Comparison of ENCODE assay signal across 15 mouse cellular contexts in genomic region chr13:28859829-28860427, GRCm38 (mm10).
DNase-seq lines count a peak whose midpoint lies in the region; ATAC-seq and TF ChIP-seq lines count a peak whose summit lies in the region.
"Had no signal": no experiment of that assay in that cellular context is flagged by ENCODE, and none has a peak within 500 bp of the region (broad histone marks: within the 10 kb centered on the region; RNA-seq: fewer than 3 reads in every experiment).

No protein-coding gene starts in this region.

- H3K9ac ChIP-seq in hindbrain, embryonic 14.5 days: no peak overlapping the region
- no peak overlapping the region for H3K9ac ChIP-seq in hindbrain, embryonic 11.5 days (ENCODE audit: low read depth, low read length)
- no peak overlapping the region for H3K9ac ChIP-seq in forebrain, embryonic 12.5 days
- H3K9ac ChIP-seq in limb, embryonic 11.5 days (ENCODE audit: low read length): no peak overlapping the region
- H3K9ac ChIP-seq in liver, embryonic 12.5 days: no peak overlapping the region
- H3K9ac ChIP-seq: liver, embryonic 14.5 days had no signal

- peak; percentile 56 for DNase-seq in hindbrain, embryonic 14.5 days (ENCODE audit: low spot score)
- no peak for DNase-seq in hindbrain, embryonic 11.5 days (ENCODE audit: low spot score)
- DNase-seq in brain, embryonic 14.5 days (ENCODE audit: low read depth): peak; percentile 86
- peak; percentile 39 for DNase-seq in limb, embryonic 11.5 days (ENCODE audit: low spot score)
- no peak for DNase-seq in testis, postnatal 10 days (ENCODE audit: low spot score)
- DNase-seq in urinary bladder, postnatal 14 days (ENCODE audit: low spot score): no peak
- DNase-seq: cerebellum, postnatal 25 days; heart, postnatal 36 days; kidney, adult 8-10 months; lung, postnatal 14 days had no signal

- no peaks in the 10 kb centered on the region for H3K9me3 ChIP-seq in hindbrain, embryonic 14.5 days (ENCODE audit: control insufficient read depth, low read length)
- H3K9me3 ChIP-seq in hindbrain, embryonic 11.5 days (ENCODE audit: control insufficient read depth, low read length): no peaks in the 10 kb centered on the region
- no peaks in the 10 kb centered on the region for H3K9me3 ChIP-seq in forebrain, embryonic 12.5 days
- no peaks in the 10 kb centered on the region for H3K9me3 ChIP-seq in limb, embryonic 11.5 days (ENCODE audit: control insufficient read depth, low read length)
- no peaks in the 10 kb centered on the region for H3K9me3 ChIP-seq in liver, embryonic 12.5 days (replicated peaks)
- H3K9me3 ChIP-seq: heart, embryonic 10.5 days had no signal

- no peak overlapping the region for H3K4me3 ChIP-seq in hindbrain, embryonic 14.5 days (replicated peaks; ENCODE audit: low read length)
- no peak overlapping the region for H3K4me3 ChIP-seq in hindbrain, embryonic 11.5 days (ENCODE audit: low read depth, low read length)
- H3K4me3 ChIP-seq in forebrain, embryonic 12.5 days (replicated peaks): no peak overlapping the region
- H3K4me3 ChIP-seq in limb, embryonic 11.5 days (ENCODE audit: low read depth, low read length): no peak overlapping the region
- no peak overlapping the region for H3K4me3 ChIP-seq in liver, embryonic 12.5 days
- H3K4me3 ChIP-seq: heart, embryonic 10.5 days; left cerebral cortex, adult 2 months had no signal

- no peak for TF ChIP-seq POLR2A in brain, embryonic 14.5 days (IDR thresholded peaks at IDR 0.05; ENCODE audit: borderline replicate concordance, extremely low read depth, insufficient read depth, insufficient read length, poor library complexity, severe bottlenecking)

- ATAC-seq in hindbrain, embryonic 14.5 days (ENCODE audit: low FRiP score): peak; percentile 31; the same call in 1 of the 2 replicates
- ATAC-seq in hindbrain, embryonic 11.5 days (ENCODE audit: low FRiP score): no peak
- ATAC-seq in forebrain, embryonic 12.5 days (ENCODE audit: low FRiP score): peak; percentile 75; the same call in 1 of the 2 replicates
- ATAC-seq in limb, embryonic 11.5 days (ENCODE audit: insufficient number of reproducible peaks, low FRiP score, low TSS enrichment, low read depth): no peak
- no peak for ATAC-seq in liver, embryonic 12.5 days

- WGBS in hindbrain, embryonic 14.5 days: 36% methylated on average over 11 of the region's 11 CpGs
- WGBS in hindbrain, embryonic 11.5 days: 47% methylated on average over 11 of the region's 11 CpGs
- 27% methylated on average over 11 of the region's 11 CpGs for WGBS in forebrain, embryonic 12.5 days
- 35% methylated on average over 11 of the region's 11 CpGs for WGBS in limb, embryonic 11.5 days
- WGBS in liver, embryonic 12.5 days (ENCODE audit: insufficient replicate concordance): 69% methylated on average over 11 of the region's 11 CpGs

- H3K36me3 ChIP-seq in hindbrain, embryonic 14.5 days (replicated peaks; ENCODE audit: control insufficient read depth, insufficient read depth): no peaks in the 10 kb centered on the region
- H3K36me3 ChIP-seq in hindbrain, embryonic 11.5 days (ENCODE audit: control insufficient read depth, insufficient read depth, low read length): 0 out of 2 replicates have a peak, but pooled peaks cover 4% of the 10 kb centered on the region
- H3K36me3 ChIP-seq in forebrain, embryonic 12.5 days (replicated peaks): peaks cover 26% of the 10 kb centered on the region
- no peaks in the 10 kb centered on the region for H3K36me3 ChIP-seq in limb, embryonic 11.5 days (ENCODE audit: control insufficient read depth, insufficient read depth, low read length)
- no peaks in the 10 kb centered on the region for H3K36me3 ChIP-seq in liver, embryonic 12.5 days
- H3K36me3 ChIP-seq: heart, embryonic 10.5 days had no signal

- no peak for TF ChIP-seq CTCF in brain, embryonic 14.5 days (IDR thresholded peaks at IDR 0.05; ENCODE audit: borderline replicate concordance, extremely low read depth, insufficient read depth, insufficient read length)

- H3K4me2 ChIP-seq in hindbrain, embryonic 14.5 days (replicated peaks): 0 out of 2 replicates have a peak overlapping the region, but pooled peaks have one; percentile 2
- H3K4me2 ChIP-seq in hindbrain, embryonic 11.5 days (replicated peaks; ENCODE audit: low read depth, low read length): no peak overlapping the region
- no peak overlapping the region for H3K4me2 ChIP-seq in forebrain, embryonic 12.5 days
- no peak overlapping the region for H3K4me2 ChIP-seq in limb, embryonic 11.5 days (ENCODE audit: low read depth, severe bottlenecking)
- H3K4me2 ChIP-seq in liver, embryonic 12.5 days: no peak overlapping the region

- peaks cover 20% of the 10 kb centered on the region for H3K4me1 ChIP-seq in hindbrain, embryonic 14.5 days (replicated peaks; ENCODE audit: control insufficient read depth, insufficient read depth, low read length)
- no peaks in the 10 kb centered on the region for H3K4me1 ChIP-seq in hindbrain, embryonic 11.5 days (replicated peaks; ENCODE audit: control insufficient read depth, insufficient read depth, low read length)
- H3K4me1 ChIP-seq in forebrain, embryonic 12.5 days: peaks cover 15% of the 10 kb centered on the region; the same call in 1 of the 2 replicates
- H3K4me1 ChIP-seq in limb, embryonic 11.5 days (ENCODE audit: control insufficient read depth, insufficient read depth, low read length): 0 out of 2 replicates have a peak, but pooled peaks cover 2% of the 10 kb centered on the region
- no peaks in the 10 kb centered on the region for H3K4me1 ChIP-seq in liver, embryonic 12.5 days
- H3K4me1 ChIP-seq: heart, embryonic 10.5 days had no signal

- H3K27ac ChIP-seq in hindbrain, embryonic 14.5 days: peak overlapping the region; percentile 1; the same call in 1 of the 2 replicates
- H3K27ac ChIP-seq in hindbrain, embryonic 11.5 days (ENCODE audit: low read depth, low read length): no peak overlapping the region
- peak overlapping the region; percentile 51; the same call in 1 of the 2 replicates for H3K27ac ChIP-seq in forebrain, embryonic 12.5 days
- no peak overlapping the region for H3K27ac ChIP-seq in limb, embryonic 11.5 days (replicated peaks; ENCODE audit: low read depth, low read length)
- no peak overlapping the region for H3K27ac ChIP-seq in liver, embryonic 12.5 days
- H3K27ac ChIP-seq: heart, embryonic 10.5 days; left cerebral cortex, adult 2 months; liver, embryonic 14.5 days had no signal

- no peaks in the 10 kb centered on the region for H3K27me3 ChIP-seq in hindbrain, embryonic 14.5 days (ENCODE audit: control insufficient read depth, insufficient read depth, low read length)
- no peaks in the 10 kb centered on the region for H3K27me3 ChIP-seq in hindbrain, embryonic 11.5 days (ENCODE audit: control insufficient read depth, insufficient read depth, low read length)
- no peaks in the 10 kb centered on the region for H3K27me3 ChIP-seq in forebrain, embryonic 12.5 days
- H3K27me3 ChIP-seq in limb, embryonic 11.5 days (ENCODE audit: control insufficient read depth, insufficient read depth, low read length): no peaks in the 10 kb centered on the region
- H3K27me3 ChIP-seq in liver, embryonic 12.5 days (replicated peaks): no peaks in the 10 kb centered on the region

Comparison
In these comparisons a context has a peak if more than half of its experiments do, and no peak if none do; other contexts are left out.
1. ATAC-seq: peak in hindbrain, embryonic 14.5 days (single experiment) and forebrain, embryonic 12.5 days (single experiment); none in hindbrain, embryonic 11.5 days (single experiment), limb, embryonic 11.5 days (single experiment) and liver, embryonic 12.5 days (single experiment).
2. DNase-seq: peak in hindbrain, embryonic 14.5 days (single experiment), brain, embryonic 14.5 days (single experiment) and limb, embryonic 11.5 days (single experiment); none in hindbrain, embryonic 11.5 days (single experiment), testis, postnatal 10 days (single experiment) and urinary bladder, postnatal 14 days (single experiment).
3. H3K27ac ChIP-seq: peak in hindbrain, embryonic 14.5 days (single experiment) and forebrain, embryonic 12.5 days (single experiment); none in hindbrain, embryonic 11.5 days (single experiment), limb, embryonic 11.5 days (single experiment) and liver, embryonic 12.5 days (single experiment).